Mouse (Mus musculus) myocyte (in vitro differentiated cells): ENCODE results near the gene Cryge.
"Not testable (repeated sequence)": the region's sequence is repeated elsewhere in the genome, so short reads cannot be mapped to it uniquely, and the experiment has no call there.

ENCODE experiments used
- CEBPB ChIP-seq: IDR thresholded peaks from 2 replicates; pipeline ENCODE4 v1.6.1; 2011; ENCODE audit warnings: mild to moderate bottlenecking, moderate library complexity; ENCODE audit not compliant: poor library complexity, insufficient read depth, severe bottlenecking
- MYOD1 ChIP-seq, 3 experiments: IDR thresholded peaks; one replicate each; pipeline ENCODE4 v1.6.1; 2011; ENCODE audit warnings: control low read depth in 2 of 3, low read depth in 2 of 3, mild to moderate bottlenecking in 2 of 3, moderate library complexity in 1 of 3; ENCODE audit not compliant: insufficient read length in 2 of 3, control insufficient read depth in 1 of 3
- POLR2A ChIP-seq: IDR thresholded peaks from one replicate; pipeline ENCODE4 v1.6.1; 2011; ENCODE audit warnings: low read depth, mild to moderate bottlenecking, control low read depth, moderate library complexity; ENCODE audit not compliant: insufficient read length
- REST ChIP-seq: IDR thresholded peaks from one replicate; pipeline ENCODE4 v1.6.1; 2011; ENCODE audit warnings: mild to moderate bottlenecking, control low read depth, moderate library complexity; ENCODE audit not compliant: insufficient read depth, insufficient read length
- USF1 ChIP-seq: IDR thresholded peaks from one replicate; pipeline ENCODE4 v1.6.1; 2011; ENCODE audit warnings: low read depth, mild to moderate bottlenecking, control low read depth, moderate library complexity

- TF ChIP-seq POLR2A; USF1; MYOD1 (IDR thresholded peaks at IDR 0.05; ENCODE audit: control insufficient read depth in 1 of 3, insufficient read length in 2 of 3, low read depth in 2 of 3); REST; CEBPB: not testable (repeated sequence)
These were observed at the start of gene Cryge for GRCm38 (mm10) chr1:65050952-65051351.
